Mouse (Mus musculus): Measurements from ENCODE around the gene Zfp791. TPM values are rescaled to one million over a fixed set of nuclear protein-coding genes. Genes with fewer than 3 reads are reported as not detected.
"Not testable (repeated sequence)": the region's sequence is repeated elsewhere in the genome, so short reads cannot be mapped to it uniquely, and the experiment has no call there.

Gene Zfp791
- polyA plus RNA-seq, 1 experiment from 2014 or later: 0.81 TPM

DNA sequence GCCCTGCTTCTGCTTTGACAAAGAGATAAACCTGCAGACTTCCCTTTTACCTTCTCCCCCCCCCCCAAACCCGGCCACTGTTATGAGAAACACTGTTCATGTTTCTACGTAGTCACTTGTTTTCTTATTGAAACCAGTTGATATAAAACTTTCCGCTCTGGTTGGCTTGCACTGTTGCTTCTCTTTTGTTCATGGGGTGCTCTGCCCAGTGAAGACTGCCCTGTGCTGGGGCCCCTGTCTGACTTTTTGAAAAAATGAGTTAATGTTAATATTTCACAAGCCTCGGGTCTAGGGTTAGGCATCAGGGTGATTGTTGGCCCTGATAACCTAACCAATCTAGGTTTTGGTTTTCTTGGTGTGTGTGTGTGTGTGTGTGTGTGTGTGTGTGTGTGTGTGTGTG lies 40.7 kb downstream of the Zfp791 start:
- 77% methylated on average over 4 of the region's 4 CpGs for WGBS
- H3K27me3 ChIP-seq; H3K4me2 ChIP-seq; H3K27ac ChIP-seq; H3K9me3 ChIP-seq (replicated peaks); ATAC-seq (replicated peaks; ENCODE audit: insufficient number of reproducible peaks, insufficient read depth, low FRiP score, low read depth); H3K9ac ChIP-seq: not testable (repeated sequence)
- Histone ChIP-seq H3K4me3 (0 out of 2 replicates have a peak overlapping the region, but pooled peaks have one; percentile 91), H3K4me1 (replicated peaks) (peaks cover 39% of the 10 kb centered on the region), H3K36me3 (peaks cover 21% of the 10 kb centered on the region; the same call in 1 of the 2 replicates)

DNA sequence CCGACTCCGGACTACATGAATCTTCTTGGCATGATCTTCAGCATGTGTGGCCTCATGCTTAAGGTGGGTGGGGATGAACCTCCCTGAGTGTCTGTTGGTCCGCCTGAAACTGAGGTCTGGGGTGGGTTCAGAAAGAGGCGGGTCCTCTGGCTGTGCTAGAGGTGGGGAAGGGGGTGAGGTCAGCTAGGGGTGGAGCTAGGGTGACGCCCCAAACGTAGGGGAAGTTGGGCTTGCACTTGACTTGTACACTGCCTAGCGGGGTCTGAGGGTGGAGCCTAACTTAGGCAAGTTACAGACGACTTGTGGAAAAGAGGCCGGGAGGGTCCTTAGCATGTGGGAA lies 41.7 kb downstream of the Zfp791 start, which contains the start of gene Wdr83:
TSS of gene Wdr83 (minus strand) at position 91 of the 340 bp plus-strand sequence.
- H3K4me3 ChIP-seq: peak within 1 kb of the TSS; percentile 88
- H3K9me3 ChIP-seq (replicated peaks): no peaks in the 10 kb centered on the region
- peak within 1 kb of the TSS; percentile 85 for H3K27ac ChIP-seq
- H3K27me3 ChIP-seq: no peaks in the 10 kb centered on the region
- peak within 1 kb of the TSS; percentile 90 for H3K9ac ChIP-seq
- ATAC-seq (replicated peaks; ENCODE audit: insufficient number of reproducible peaks, insufficient read depth, low FRiP score, low read depth): peak; percentile 45
- peaks cover 39% of the 10 kb centered on the region for H3K4me1 ChIP-seq (replicated peaks)
- peaks cover 20% of the 10 kb centered on the region; the same call in 1 of the 2 replicates for H3K36me3 ChIP-seq
- peak within 1 kb of the TSS; percentile 96 for H3K4me2 ChIP-seq
- WGBS: under 1% methylated on average over 9 of the region's 9 CpGs

DNA sequence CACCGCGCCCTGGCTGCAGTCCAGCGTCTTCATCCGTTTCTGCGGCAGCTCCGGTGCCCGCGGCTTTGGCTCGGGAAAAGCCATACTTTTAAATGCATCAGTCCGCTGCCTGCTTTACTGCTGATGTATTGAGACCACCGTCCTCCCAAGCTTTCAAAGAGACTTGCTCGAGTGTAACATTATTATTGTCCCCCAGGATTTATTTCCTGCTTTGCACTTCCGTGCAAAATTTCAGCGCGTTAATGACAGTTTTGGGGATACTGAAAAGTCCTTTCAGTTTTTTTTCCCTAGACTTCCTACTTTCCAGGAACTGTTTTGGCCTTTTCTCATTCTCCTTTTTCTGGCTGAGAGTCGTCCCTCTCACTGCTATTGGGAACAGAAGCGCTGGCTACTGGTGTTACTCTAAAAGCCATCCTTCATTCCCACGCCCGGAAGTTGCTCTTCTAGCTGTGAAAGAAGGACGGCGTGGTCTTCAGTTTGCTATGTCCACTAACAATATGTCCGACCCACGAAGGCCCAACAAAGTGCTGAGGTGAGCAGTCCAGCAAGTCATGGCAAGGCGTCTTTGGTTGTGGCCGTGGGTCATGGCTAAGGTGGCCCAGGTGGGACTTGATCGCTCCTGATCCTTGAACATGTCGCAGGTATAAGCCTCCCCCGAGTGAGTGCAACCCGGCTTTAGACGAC lies 42.2 kb downstream of the Zfp791 start, which contains the start of gene Wdr83os:
TSS of gene Wdr83os (plus strand) at position 209 of the 684 bp plus-strand sequence.
- Histone ChIP-seq H3K36me3 (peaks cover 24% of the 10 kb centered on the region), H3K4me1 (replicated peaks) (peaks cover 39% of the 10 kb centered on the region), H3K27me3 (no peaks in the 10 kb centered on the region), H3K9ac (peak within 1 kb of the TSS; percentile 90), H3K27ac (peak within 1 kb of the TSS; percentile 85), H3K9me3 (replicated peaks) (no peaks in the 10 kb centered on the region), H3K4me2 (peak within 1 kb of the TSS; percentile 96), H3K4me3 (peak within 1 kb of the TSS; percentile 88)
- peak; percentile 14; the same call in 1 of the 2 replicates for ATAC-seq (replicated peaks; ENCODE audit: insufficient number of reproducible peaks, insufficient read depth, low FRiP score, low read depth)
- under 1% methylated on average over 30 of the region's 30 CpGs for WGBS

DNA sequence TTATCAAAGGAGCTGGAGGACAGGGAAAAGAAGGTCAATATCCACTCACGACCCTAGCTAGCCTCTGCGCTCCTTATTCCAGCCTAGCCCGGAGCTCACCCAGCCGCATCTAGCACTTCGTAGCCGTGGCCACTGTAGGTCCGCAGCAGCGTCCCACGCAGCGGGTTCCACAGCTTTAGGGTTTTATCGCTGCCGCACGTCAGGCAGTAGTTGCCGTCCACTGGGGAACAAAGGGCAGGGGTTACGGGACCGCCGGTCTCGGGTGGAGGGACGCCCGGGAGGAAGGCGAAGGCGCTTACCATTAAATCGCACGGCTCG lies 42.7 kb downstream of the Zfp791 start:
- ATAC-seq (replicated peaks; ENCODE audit: insufficient number of reproducible peaks, insufficient read depth, low FRiP score, low read depth): no peak
- Histone ChIP-seq H3K27ac (peak overlapping the region; percentile 85), H3K4me3 (peak overlapping the region; percentile 88), H3K27me3 (no peaks in the 10 kb centered on the region), H3K4me2 (peak overlapping the region; percentile 96), H3K9me3 (replicated peaks) (no peaks in the 10 kb centered on the region), H3K9ac (peak overlapping the region; percentile 90), H3K4me1 (replicated peaks) (peaks cover 39% of the 10 kb centered on the region), H3K36me3 (peaks cover 24% of the 10 kb centered on the region)
- under 1% methylated on average over 25 of the region's 25 CpGs for whole genome bisulfite sequencing

DNA sequence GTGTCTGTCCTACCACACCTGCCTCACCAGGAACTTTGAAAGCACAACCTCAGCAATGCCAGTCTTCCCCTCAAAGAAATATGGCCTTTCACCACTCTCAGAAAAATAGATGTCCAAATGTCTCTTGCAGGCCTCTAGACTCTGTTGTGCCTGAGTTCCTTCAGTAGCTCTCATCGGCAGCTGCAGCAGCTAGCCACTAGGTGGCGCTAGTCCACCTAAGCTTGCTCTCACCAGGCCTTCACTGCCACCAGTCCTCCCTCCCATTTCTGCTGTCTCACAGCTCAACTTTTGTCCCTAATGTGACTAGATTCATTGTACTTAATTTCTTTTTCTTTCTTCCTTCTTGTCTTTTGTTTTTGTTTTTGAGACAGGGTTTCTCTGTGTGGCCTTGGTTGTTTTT lies 45.9 kb downstream of the Zfp791 start:
- Histone ChIP-seq H3K4me1 (replicated peaks) (peaks cover 32% of the 10 kb centered on the region), H3K4me2 (no peak overlapping the region), H3K27me3 (no peaks in the 10 kb centered on the region), H3K9me3 (replicated peaks) (no peaks in the 10 kb centered on the region), H3K4me3 (no peak overlapping the region), H3K9ac (no peak overlapping the region), H3K36me3 (peaks cover 36% of the 10 kb centered on the region), H3K27ac (no peak overlapping the region)
- no peak for ATAC-seq (replicated peaks; ENCODE audit: insufficient number of reproducible peaks, insufficient read depth, low FRiP score, low read depth)
- 0% methylated on average over 2 of the region's 2 CpGs for WGBS

DNA sequence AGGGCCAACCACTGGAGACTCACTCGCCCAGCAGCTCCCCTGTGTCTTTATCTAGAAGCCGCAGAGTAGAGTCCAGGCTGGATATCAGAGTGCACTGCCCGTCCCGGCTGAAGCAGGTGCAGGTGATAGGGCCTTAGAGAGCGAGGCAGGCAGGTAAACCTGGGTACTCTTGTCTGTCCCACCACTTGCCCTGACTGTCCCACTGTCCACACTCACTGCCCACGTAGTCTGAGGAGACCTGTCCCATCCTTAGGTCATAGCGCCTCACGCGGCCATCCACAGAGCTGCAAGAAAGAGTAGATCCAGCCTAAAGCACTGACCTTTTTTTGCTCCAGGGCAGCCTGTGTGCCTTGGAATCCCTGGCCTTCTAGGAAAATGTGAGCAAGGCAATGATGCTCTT lies 46.9 kb downstream of the Zfp791 start:
- Histone ChIP-seq H3K4me1 (replicated peaks) (peaks cover 25% of the 10 kb centered on the region), H3K27ac (no peak overlapping the region), H3K4me2 (no peak overlapping the region), H3K4me3 (no peak overlapping the region), H3K9ac (no peak overlapping the region), H3K36me3 (peaks cover 36% of the 10 kb centered on the region), H3K9me3 (replicated peaks) (no peaks in the 10 kb centered on the region), H3K27me3 (no peaks in the 10 kb centered on the region)
- WGBS: 66% methylated on average over 9 of the region's 9 CpGs
- ATAC-seq (replicated peaks; ENCODE audit: insufficient number of reproducible peaks, insufficient read depth, low FRiP score, low read depth): no peak

DNA sequence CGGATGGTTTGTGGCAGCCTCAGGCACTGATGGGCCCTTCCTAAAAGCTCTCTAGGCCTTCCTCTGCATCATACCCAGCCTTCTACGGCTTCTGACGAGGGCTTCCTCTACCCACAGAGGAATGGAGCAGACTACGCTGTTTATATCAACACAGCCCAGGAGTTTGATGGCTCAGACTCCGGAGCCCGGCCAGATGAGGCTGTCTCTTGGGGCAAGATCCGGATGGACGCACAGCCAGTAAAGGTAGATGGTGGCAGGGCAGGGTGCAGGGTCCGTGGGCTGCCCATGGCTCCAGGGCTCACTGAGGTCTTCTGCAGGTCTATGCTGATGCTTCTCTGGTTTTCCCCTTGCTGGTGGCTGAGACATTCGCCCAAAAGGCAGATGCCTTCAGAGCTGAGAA lies 48.3 kb downstream of the Zfp791 start:
- Histone ChIP-seq H3K4me1 (replicated peaks) (peaks cover 20% of the 10 kb centered on the region), H3K4me2 (no peak overlapping the region), H3K27me3 (no peaks in the 10 kb centered on the region), H3K9ac (no peak overlapping the region), H3K27ac (no peak overlapping the region), H3K9me3 (replicated peaks) (no peaks in the 10 kb centered on the region), H3K36me3 (peaks cover 36% of the 10 kb centered on the region), H3K4me3 (no peak overlapping the region)
- no peak for ATAC-seq (replicated peaks; ENCODE audit: insufficient number of reproducible peaks, insufficient read depth, low FRiP score, low read depth)
- WGBS: 89% methylated on average over 10 of the region's 10 CpGs

DNA sequence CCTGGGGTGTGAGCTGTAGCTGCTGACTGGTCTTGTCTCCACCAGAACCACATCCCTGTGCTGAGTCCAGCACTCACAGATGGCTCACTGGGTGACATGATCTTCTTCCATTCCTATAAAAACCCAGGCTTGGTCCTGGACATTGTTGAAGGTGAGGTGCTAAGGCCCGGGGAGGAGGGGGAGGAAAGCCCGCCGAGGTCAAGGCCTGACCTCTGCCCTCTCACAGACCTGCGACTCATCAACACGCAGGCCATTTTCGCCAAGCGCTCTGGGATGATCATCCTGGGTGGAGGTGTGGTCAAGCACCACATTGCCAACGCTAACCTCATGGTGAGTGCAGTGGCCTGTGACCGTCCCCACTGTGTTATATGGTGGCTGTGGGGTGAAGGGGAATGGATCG lies 48.7 kb downstream of the Zfp791 start:
- peaks cover 36% of the 10 kb centered on the region for H3K36me3 ChIP-seq
- no peaks in the 10 kb centered on the region for H3K9me3 ChIP-seq (replicated peaks)
- no peak for ATAC-seq (replicated peaks; ENCODE audit: insufficient number of reproducible peaks, insufficient read depth, low FRiP score, low read depth)
- H3K4me3 ChIP-seq: no peak overlapping the region
- H3K9ac ChIP-seq: no peak overlapping the region
- H3K4me2 ChIP-seq: no peak overlapping the region
- H3K4me1 ChIP-seq (replicated peaks): peaks cover 16% of the 10 kb centered on the region
- 83% methylated on average over 10 of the region's 10 CpGs for WGBS
- H3K27ac ChIP-seq: no peak overlapping the region
- no peaks in the 10 kb centered on the region for H3K27me3 ChIP-seq

DNA sequence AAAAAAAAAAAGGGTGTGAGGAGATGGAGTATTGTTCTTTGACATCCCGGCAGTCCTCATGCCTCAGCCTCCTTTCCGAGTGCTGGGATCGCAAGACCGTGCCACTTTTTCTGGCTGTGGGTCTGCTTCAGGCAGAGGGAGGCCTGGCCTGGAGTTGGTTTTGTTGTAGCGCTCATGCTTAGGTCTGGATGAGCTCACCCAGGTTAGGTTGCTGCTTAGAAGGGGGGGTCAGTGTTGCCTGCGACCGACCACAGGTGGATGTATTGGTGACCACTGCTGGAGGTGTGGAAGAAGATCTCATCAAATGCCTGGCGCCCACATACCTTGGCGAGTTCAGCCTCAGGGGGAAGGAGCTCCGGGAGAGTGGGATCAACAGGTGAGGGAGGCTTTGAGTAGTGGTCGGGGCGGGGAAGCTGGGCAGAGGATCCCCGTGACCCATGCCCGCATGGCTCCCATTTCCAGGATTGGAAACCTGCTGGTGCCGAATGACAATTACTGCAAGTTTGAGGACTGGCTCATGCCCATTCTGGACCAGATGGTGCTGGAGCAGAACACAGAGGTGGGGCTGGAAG lies 49.8 kb downstream of the Zfp791 start:
- WGBS: 84% methylated on average over 15 of the region's 15 CpGs
- ATAC-seq (replicated peaks; ENCODE audit: insufficient number of reproducible peaks, insufficient read depth, low FRiP score, low read depth): no peak
- H3K4me1 ChIP-seq (replicated peaks): peaks cover 13% of the 10 kb centered on the region
- peaks cover 31% of the 10 kb centered on the region for H3K36me3 ChIP-seq
- H3K27ac ChIP-seq: no peak overlapping the region
- no peak overlapping the region for H3K4me2 ChIP-seq
- H3K4me3 ChIP-seq: no peak overlapping the region
- no peaks in the 10 kb centered on the region for H3K9me3 ChIP-seq (replicated peaks)
- no peak overlapping the region for H3K9ac ChIP-seq
- no peaks in the 10 kb centered on the region for H3K27me3 ChIP-seq

DNA sequence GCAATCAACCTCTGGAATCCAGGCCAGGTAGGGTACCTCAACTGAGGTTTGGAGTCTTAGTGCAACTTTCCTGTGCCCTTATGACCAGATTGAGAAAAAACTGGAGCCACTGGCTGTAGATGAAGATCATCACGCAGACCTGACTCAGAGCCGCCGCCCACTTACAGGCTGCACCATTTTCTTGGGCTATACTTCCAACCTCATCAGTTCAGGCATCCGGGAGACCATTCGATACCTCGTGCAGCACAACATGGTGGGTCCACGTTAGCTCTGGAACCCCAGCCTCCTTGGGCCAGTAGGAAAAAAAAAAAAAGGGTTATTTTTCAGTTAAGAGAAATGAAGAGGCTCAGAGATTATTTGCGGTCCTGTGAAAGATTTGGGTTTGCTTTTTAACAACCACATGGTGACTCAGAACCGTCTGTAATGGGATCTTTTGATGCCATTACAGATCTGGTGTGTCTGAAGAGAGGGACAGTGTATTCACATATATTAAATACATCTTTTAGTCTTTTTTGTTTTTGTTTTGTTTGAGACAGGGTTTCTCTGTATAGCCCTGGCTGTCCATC lies 50.4 kb downstream of the Zfp791 start:
- H3K27me3 ChIP-seq: no peaks in the 10 kb centered on the region
- peak overlapping the region; percentile 82 for H3K4me2 ChIP-seq
- no peaks in the 10 kb centered on the region for H3K9me3 ChIP-seq (replicated peaks)
- H3K4me1 ChIP-seq (replicated peaks): peaks cover 13% of the 10 kb centered on the region
- no peak for ATAC-seq (replicated peaks; ENCODE audit: insufficient number of reproducible peaks, insufficient read depth, low FRiP score, low read depth)
- H3K27ac ChIP-seq: peak overlapping the region; percentile 94
- H3K9ac ChIP-seq: peak overlapping the region; percentile 81
- WGBS: 32% methylated on average over 9 of the region's 9 CpGs
- peak overlapping the region; percentile 83 for H3K4me3 ChIP-seq
- peaks cover 31% of the 10 kb centered on the region for H3K36me3 ChIP-seq

DNA sequence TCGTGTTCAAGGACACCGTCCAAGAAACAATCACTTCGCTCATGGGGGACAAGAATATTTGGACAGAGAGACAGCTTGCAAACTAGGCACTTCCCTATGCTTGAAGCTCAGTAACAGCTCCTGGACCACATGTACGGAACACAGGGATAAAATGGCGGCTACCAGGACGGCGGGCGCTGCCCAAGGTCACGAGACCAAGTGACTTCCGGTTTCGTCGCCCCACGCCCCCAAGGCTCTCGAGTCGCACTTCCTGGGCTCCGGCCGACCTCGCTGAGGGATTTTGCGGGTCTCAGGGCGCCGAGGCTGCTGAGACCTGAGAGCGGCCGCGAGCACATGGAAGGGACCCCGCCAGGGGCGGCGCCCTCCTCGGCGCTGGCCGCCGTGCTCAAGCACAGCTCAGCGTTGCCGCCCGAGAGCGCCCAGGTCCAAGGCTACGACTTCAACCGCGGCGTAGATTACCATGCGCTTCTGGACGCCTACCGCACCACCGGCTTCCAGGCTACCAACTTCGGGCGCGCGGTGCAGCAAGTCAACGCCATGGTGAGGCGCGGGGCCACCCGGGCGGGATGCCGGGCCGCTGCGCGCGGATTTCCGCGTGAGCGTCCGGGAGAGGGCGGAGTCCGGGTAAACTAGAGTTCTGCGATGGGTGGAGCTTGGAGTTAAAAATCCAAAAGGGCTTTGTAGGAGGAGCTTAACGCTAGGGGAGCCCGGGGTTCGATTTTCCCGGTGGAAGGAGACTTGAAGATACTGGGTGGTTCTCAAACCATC lies 51.2 kb downstream of the Zfp791 start, which contains the start of gene Dhps:
TSS of gene Dhps (plus strand) at position 244 of the 768 bp plus-strand sequence.
- Histone ChIP-seq H3K4me3 (peak within 1 kb of the TSS; percentile 83), H3K4me2 (peak within 1 kb of the TSS; percentile 82), H3K36me3 (peaks cover 29% of the 10 kb centered on the region), H3K4me1 (replicated peaks) (peaks cover 13% of the 10 kb centered on the region), H3K9me3 (replicated peaks) (no peaks in the 10 kb centered on the region), H3K9ac (peak within 1 kb of the TSS; percentile 81), H3K27ac (peak within 1 kb of the TSS; percentile 94), H3K27me3 (no peaks in the 10 kb centered on the region)
- peak; percentile 84 for ATAC-seq (replicated peaks; ENCODE audit: insufficient number of reproducible peaks, insufficient read depth, low FRiP score, low read depth)
- WGBS: under 1% methylated on average over 68 of the region's 68 CpGs

All from heart, embryonic 15.5 days (tissue).